10 mouse cellular contexts compared by ENCODE assay signal in genomic region chr14:54408336-54409056, GRCm38 (mm10). TPM values are rescaled to one million over a fixed set of nuclear protein-coding genes. Genes with fewer than 3 reads are reported as not detected.
DNase-seq lines count a peak whose midpoint lies in the region; ATAC-seq and TF ChIP-seq lines count a peak whose summit lies in the region.
"Had no signal": no experiment of that assay in that cellular context is flagged by ENCODE, and none has a peak within 500 bp of the region (broad histone marks: within the 10 kb centered on the region; RNA-seq: fewer than 3 reads in every experiment).

No protein-coding gene starts in this region.

- 80% methylated on average over 25 of the region's 25 CpGs for WGBS in heart, adult 2 months
- 82% methylated on average over 25 of the region's 25 CpGs for WGBS in midbrain, embryonic 11.5 days
- 80% methylated on average over 25 of the region's 25 CpGs for WGBS in midbrain, embryonic 16.5 days
- 83% methylated on average over 25 of the region's 25 CpGs for WGBS in stomach, postnatal 0 days

- intact Hi-C loops in heart, adult 2 months (cut with DNase I): no loop called here
- intact Hi-C loops in heart, postnatal 36 days (cut with DNase I): no loop called here

- H3K36me3 ChIP-seq in heart, adult 2 months (ENCODE audit: control insufficient read depth, insufficient read depth, low read length): no peaks in the 10 kb centered on the region
- H3K36me3 ChIP-seq in midbrain, embryonic 11.5 days (ENCODE audit: control insufficient read depth, insufficient read depth, low read length): no peaks in the 10 kb centered on the region
- H3K36me3 ChIP-seq in midbrain, embryonic 16.5 days (ENCODE audit: control insufficient read depth, insufficient read depth, low read length): no peaks in the 10 kb centered on the region
- H3K36me3 ChIP-seq in stomach, postnatal 0 days (ENCODE audit: control insufficient read depth, insufficient read depth, low read length): no peaks in the 10 kb centered on the region

- no peaks in the 10 kb centered on the region for H3K79me2 ChIP-seq in heart, adult 2 months (replicated peaks; ENCODE audit: control insufficient read depth, insufficient read depth, low read length)

- H3K4me3 ChIP-seq in heart, adult 2 months: no peak overlapping the region
- no peak overlapping the region for H3K4me3 ChIP-seq in midbrain, embryonic 11.5 days (ENCODE audit: low read depth, low read length)
- no peak overlapping the region for H3K4me3 ChIP-seq in midbrain, embryonic 16.5 days (ENCODE audit: low read depth, low read length)
- H3K4me3 ChIP-seq in stomach, postnatal 0 days (ENCODE audit: low read depth, low read length): 0 out of 2 replicates have a peak overlapping the region, but pooled peaks have one; percentile 4

- no peak for TF ChIP-seq EP300 in heart, adult 2 months (IDR thresholded peaks at IDR 0.05; ENCODE audit: insufficient read depth, low read depth, low read length)
- no peak for TF ChIP-seq EP300 in stomach, postnatal 0 days (optimal IDR thresholded peaks at IDR 0.05)

- TF ChIP-seq POLR2A in heart, adult 2 months (IDR thresholded peaks at IDR 0.05; ENCODE audit: insufficient read depth, low read depth, low read length): no peak

- no peak for ATAC-seq in midbrain, embryonic 11.5 days (ENCODE audit: low FRiP score)
- ATAC-seq in midbrain, embryonic 16.5 days: no peak
- no peak for ATAC-seq in stomach, postnatal 0 days (ENCODE audit: low FRiP score, low TSS enrichment)

- no peaks in the 10 kb centered on the region for H3K27me3 ChIP-seq in heart, adult 2 months (ENCODE audit: control insufficient read depth, insufficient read depth, low read length)
- H3K27me3 ChIP-seq in midbrain, embryonic 11.5 days (ENCODE audit: control insufficient read depth, insufficient read depth, low read length): no peaks in the 10 kb centered on the region
- no peaks in the 10 kb centered on the region for H3K27me3 ChIP-seq in midbrain, embryonic 16.5 days (ENCODE audit: control insufficient read depth, insufficient read depth, low read depth, low read length)
- H3K27me3 ChIP-seq in stomach, postnatal 0 days (ENCODE audit: control insufficient read depth, insufficient read depth, low read length): no peaks in the 10 kb centered on the region

- no peaks in the 10 kb centered on the region for H3K9me3 ChIP-seq in midbrain, embryonic 11.5 days (ENCODE audit: control insufficient read depth, low read length)
- H3K9me3 ChIP-seq in midbrain, embryonic 16.5 days (replicated peaks; ENCODE audit: control insufficient read depth, low read length, poor library complexity, severe bottlenecking): no peaks in the 10 kb centered on the region
- no peaks in the 10 kb centered on the region for H3K9me3 ChIP-seq in stomach, postnatal 0 days (ENCODE audit: control insufficient read depth, low read length)

- H3K27ac ChIP-seq in heart, adult 2 months: no peak overlapping the region; the same call in 1 of the 2 replicates
- H3K27ac ChIP-seq in midbrain, embryonic 11.5 days (ENCODE audit: low read depth, low read length): no peak overlapping the region
- H3K27ac ChIP-seq in midbrain, embryonic 16.5 days (ENCODE audit: low read length): no peak overlapping the region
- H3K27ac ChIP-seq in stomach, postnatal 0 days (replicated peaks): 0 out of 2 replicates have a peak overlapping the region, but pooled peaks have one; percentile 24

- peak; percentile 31 for TF ChIP-seq CTCF in heart, adult 2 months (IDR thresholded peaks at IDR 0.05)
- peak; percentile 44 for TF ChIP-seq CTCF in stomach, postnatal 0 days (IDR thresholded peaks at IDR 0.05; ENCODE audit: low read depth)

- 0 out of 2 replicates have a peak overlapping the region, but pooled peaks have one; percentile 32 for H3K9ac ChIP-seq in heart, adult 2 months (ENCODE audit: low read depth, low read length)
- no peak overlapping the region for H3K9ac ChIP-seq in midbrain, embryonic 11.5 days (ENCODE audit: low read length)
- H3K9ac ChIP-seq in midbrain, embryonic 16.5 days (ENCODE audit: low read depth, low read length): no peak overlapping the region
- H3K9ac ChIP-seq in stomach, postnatal 0 days (ENCODE audit: low read length): no peak overlapping the region; the same call in 1 of the 2 replicates

- no peak overlapping the region for H3K4me2 ChIP-seq in midbrain, embryonic 11.5 days
- H3K4me2 ChIP-seq in midbrain, embryonic 16.5 days (ENCODE audit: low read length): no peak overlapping the region
- H3K4me2 ChIP-seq in stomach, postnatal 0 days (replicated peaks; ENCODE audit: low read depth): peak overlapping the region; percentile 44; the same call in 1 of the 2 replicates

- peaks cover 3% of the 10 kb centered on the region; the same call in 1 of the 2 replicates for H3K4me1 ChIP-seq in heart, adult 2 months (ENCODE audit: control insufficient read depth, insufficient read depth, low read length)
- H3K4me1 ChIP-seq in midbrain, embryonic 11.5 days (ENCODE audit: control insufficient read depth, insufficient read depth, low read length): 0 out of 2 replicates have a peak, but pooled peaks cover 2% of the 10 kb centered on the region
- 0 out of 2 replicates have a peak, but pooled peaks cover 2% of the 10 kb centered on the region for H3K4me1 ChIP-seq in midbrain, embryonic 16.5 days (ENCODE audit: control insufficient read depth, insufficient read depth, low read length)
- H3K4me1 ChIP-seq in stomach, postnatal 0 days (replicated peaks; ENCODE audit: control insufficient read depth, insufficient read depth): peaks cover 7% of the 10 kb centered on the region; the same call in 1 of the 2 replicates

- DNase-seq in heart, adult 2 months: peak in 1 of 2 experiments; percentile 18
- DNase-seq in heart, postnatal 36 days: no peak
- DNase-seq in midbrain, embryonic 11.5 days (ENCODE audit: low spot score, missing footprints): peak; percentile 79
- peak; percentile 61 for DNase-seq in kidney, postnatal 10 days
- DNase-seq in stomach, postnatal 0 days (ENCODE audit: low spot score): peak; percentile 39
- no peak for DNase-seq in ovary, postnatal 36 days (ENCODE audit: low spot score)
- no peak for DNase-seq in frontal cortex, postnatal 10 days (ENCODE audit: low spot score in 2 of 2)
- DNase-seq: cerebellum, adult 2 months; right cerebral cortex, adult 18-20 months had no signal

RNA-seq across cellular contexts. Expression of gene Slc7a7, which starts 9.1 kb away (rescaled TPM):
- 1 to 10 TPM; 4.6 to 5.1 TPM for total RNA-seq in heart, adult 2 months (2021)
- polyA plus RNA-seq in heart, adult 2 months (2012; rRNA removed): 22.0 and 27.0 TPM in 2 replicates
- 1 to 10 TPM; 4.1 to 6.1 TPM for total RNA-seq in heart, postnatal 36 days (2021)
- polyA plus RNA-seq in midbrain, embryonic 11.5 days (2014; fragmentation: Nextera tagmentation; extraction: Ambion mirVana): 4.3 and 4.7 TPM in 2 replicates
- polyA plus RNA-seq in midbrain, embryonic 16.5 days (2015; fragmentation: Nextera tagmentation; extraction: Ambion mirVana): 4.3 and 4.9 TPM in 2 replicates
- polyA plus RNA-seq in stomach, postnatal 0 days (2015; fragmentation: Nextera tagmentation; extraction: Ambion mirVana): 9.3 and 9.5 TPM in 2 replicates

RNA-seq across cellular contexts. Expression of gene Mrpl52, which starts 18.2 kb away (rescaled TPM):
- total RNA-seq in heart, adult 2 months (2021): 100 to 1,000 TPM; 115 to 129 TPM
- polyA plus RNA-seq in heart, adult 2 months (2012; rRNA removed): 76.7 and 168 TPM in 2 replicates
- 100 to 1,000 TPM; 118 to 126 TPM for total RNA-seq in heart, postnatal 36 days (2021)
- polyA plus RNA-seq in midbrain, embryonic 11.5 days (2014; fragmentation: Nextera tagmentation; extraction: Ambion mirVana): 238 and 253 TPM in 2 replicates
- 247 and 252 TPM in 2 replicates for polyA plus RNA-seq in midbrain, embryonic 16.5 days (2015; fragmentation: Nextera tagmentation; extraction: Ambion mirVana)
- 312 and 339 TPM in 2 replicates for polyA plus RNA-seq in stomach, postnatal 0 days (2015; fragmentation: Nextera tagmentation; extraction: Ambion mirVana)

RNA-seq across cellular contexts. Expression of gene Mmp14, which starts 22.9 kb away (rescaled TPM):
- total RNA-seq in heart, adult 2 months (2021): 10 to 100 TPM; 11.2 to 16.5 TPM
- 23.5 and 26.5 TPM in 2 replicates for polyA plus RNA-seq in heart, adult 2 months (2012; rRNA removed)
- total RNA-seq in heart, postnatal 36 days (2021): 10 to 100 TPM; 12.6 to 19.1 TPM
- 57.4 and 57.5 TPM in 2 replicates for polyA plus RNA-seq in midbrain, embryonic 11.5 days (2014; fragmentation: Nextera tagmentation; extraction: Ambion mirVana)
- 43.5 and 43.9 TPM in 2 replicates for polyA plus RNA-seq in midbrain, embryonic 16.5 days (2015; fragmentation: Nextera tagmentation; extraction: Ambion mirVana)
- polyA plus RNA-seq in stomach, postnatal 0 days (2015; fragmentation: Nextera tagmentation; extraction: Ambion mirVana): 63.9 and 70.4 TPM in 2 replicates

RNA-seq across cellular contexts. Expression of gene Oxa1l, which starts 47.9 kb away (rescaled TPM):
- total RNA-seq in heart, adult 2 months (2021): 10 to 100 TPM; 78.5 to 88.0 TPM
- polyA plus RNA-seq in heart, adult 2 months (2012; rRNA removed): 190 and 205 TPM in 2 replicates
- 10 to 100 TPM; 97.2 to 98.9 TPM for total RNA-seq in heart, postnatal 36 days (2021)
- 44.2 and 45.9 TPM in 2 replicates for polyA plus RNA-seq in midbrain, embryonic 11.5 days (2014; fragmentation: Nextera tagmentation; extraction: Ambion mirVana)
- 51.8 and 53.1 TPM in 2 replicates for polyA plus RNA-seq in midbrain, embryonic 16.5 days (2015; fragmentation: Nextera tagmentation; extraction: Ambion mirVana)
- polyA plus RNA-seq in stomach, postnatal 0 days (2015; fragmentation: Nextera tagmentation; extraction: Ambion mirVana): 30.5 and 31.7 TPM in 2 replicates

RNA-seq across cellular contexts. Expression of gene Lrp10, which starts 55.4 kb away (rescaled TPM):
- total RNA-seq in heart, adult 2 months (2021): 10 to 100 TPM; 47.6 to 60.6 TPM
- 61.3 and 72.4 TPM in 2 replicates for polyA plus RNA-seq in heart, adult 2 months (2012; rRNA removed)
- total RNA-seq in heart, postnatal 36 days (2021): 10 to 100 TPM; 55.5 to 57.6 TPM
- 15.8 and 19.5 TPM in 2 replicates for polyA plus RNA-seq in midbrain, embryonic 11.5 days (2014; fragmentation: Nextera tagmentation; extraction: Ambion mirVana)
- 26.9 and 28.2 TPM in 2 replicates for polyA plus RNA-seq in midbrain, embryonic 16.5 days (2015; fragmentation: Nextera tagmentation; extraction: Ambion mirVana)
- polyA plus RNA-seq in stomach, postnatal 0 days (2015; fragmentation: Nextera tagmentation; extraction: Ambion mirVana): 59.3 and 70.0 TPM in 2 replicates

Comparison
In these comparisons a context has a peak if more than half of its experiments do, and no peak if none do; other contexts are left out.
1. DNase-seq: peak in midbrain, embryonic 11.5 days (single experiment), kidney, postnatal 10 days (single experiment) and stomach, postnatal 0 days (single experiment); none in heart, postnatal 36 days (0 of 2), ovary, postnatal 36 days (single experiment) and frontal cortex, postnatal 10 days (0 of 2).